Mouse (Mus musculus): ENCODE data around the gene Gm37240.

Gene Gm37240

DNA sequence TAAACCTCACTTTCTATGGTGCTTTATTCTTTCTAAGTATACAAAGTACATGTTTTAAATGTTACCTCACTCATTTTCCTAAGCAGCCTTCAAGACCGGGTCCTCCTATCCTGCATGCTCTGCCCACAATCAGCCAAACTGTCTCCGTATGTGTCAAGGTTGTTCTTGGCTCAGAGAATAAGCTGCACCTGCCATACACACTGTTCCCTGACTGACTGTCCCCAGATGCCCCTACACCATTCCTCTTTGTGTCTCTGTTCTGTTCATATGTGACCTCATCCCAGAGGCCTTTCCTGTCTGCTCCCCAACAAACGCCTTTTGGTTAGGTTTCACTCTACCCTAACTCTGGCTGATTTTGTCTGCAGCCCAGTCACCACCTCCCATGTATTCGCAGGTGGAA is 60.0 kb downstream of the Gm37240 start:
- DNase-seq (ENCODE audit: low read depth, low spot score), result no peak
- H3K36me3 ChIP-seq (ENCODE audit: control insufficient read depth, insufficient read depth, low read length, poor library complexity, severe bottlenecking), result no peaks in the 10 kb centered on the region
- H3K27me3 ChIP-seq (ENCODE audit: control insufficient read depth, insufficient read depth, low read length, poor library complexity, severe bottlenecking), result no peaks in the 10 kb centered on the region

DNA sequence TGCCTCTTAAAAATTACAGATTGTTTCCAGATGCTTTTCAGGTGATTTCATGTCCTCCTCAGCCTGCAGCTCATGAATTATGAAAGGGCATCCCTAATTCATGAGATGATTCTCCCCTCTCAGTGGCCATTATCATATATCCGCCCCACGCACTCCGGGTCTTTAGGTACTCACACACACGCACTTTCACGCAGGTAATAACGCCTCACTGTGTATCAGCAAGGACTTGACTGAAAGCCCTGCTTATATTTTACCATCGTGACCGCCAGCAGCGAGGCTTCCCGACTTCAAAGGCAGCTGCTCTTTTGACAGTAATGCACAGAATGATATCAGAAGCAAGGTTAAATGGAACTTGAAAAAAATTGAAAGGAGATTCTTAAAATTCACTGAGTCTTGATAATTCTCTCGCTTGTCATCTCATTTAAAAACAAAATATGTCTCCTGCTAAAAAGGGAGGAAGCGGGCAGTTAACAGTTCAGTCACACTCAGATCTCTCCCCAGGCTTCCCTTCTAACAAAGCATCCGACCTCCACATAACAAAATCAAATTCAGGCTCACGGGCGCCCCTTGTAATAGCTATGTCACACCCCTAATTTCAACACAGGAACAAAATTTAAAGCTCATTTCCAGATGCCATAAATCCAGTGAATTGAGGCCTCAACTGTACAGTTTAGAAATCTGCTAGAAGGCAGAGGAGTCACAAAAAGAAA is 66.3 kb downstream of the Gm37240 start:
- no peak for DNase-seq (ENCODE audit: low read depth, low spot score)
- no peaks in the 10 kb centered on the region for H3K27me3 ChIP-seq (ENCODE audit: control insufficient read depth, insufficient read depth, low read length, poor library complexity, severe bottlenecking)
- H3K36me3 ChIP-seq (ENCODE audit: control insufficient read depth, insufficient read depth, low read length, poor library complexity, severe bottlenecking), result no peaks in the 10 kb centered on the region

DNA sequence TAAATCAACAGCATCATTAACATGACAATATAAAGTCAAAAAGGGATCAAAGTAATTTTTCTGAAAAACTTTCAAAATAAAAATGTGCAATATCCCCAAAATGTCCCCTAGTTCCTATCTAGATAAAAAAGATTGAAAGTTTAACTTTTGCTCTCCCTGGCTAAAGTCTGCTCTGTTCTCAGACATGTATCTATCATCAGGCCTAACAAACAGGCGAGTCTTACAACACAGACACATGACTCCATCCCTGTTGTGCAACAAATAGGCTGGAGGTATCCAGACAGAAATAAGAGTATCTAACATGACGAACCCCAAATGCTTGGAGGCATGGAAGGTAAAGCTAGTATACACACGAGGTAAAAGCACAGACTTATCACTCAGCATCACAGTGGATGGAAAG is 68.0 kb downstream of the Gm37240 start:
- Histone ChIP-seq H3K27me3 (ENCODE audit: control insufficient read depth, insufficient read depth, low read length, poor library complexity, severe bottlenecking) (no peaks in the 10 kb centered on the region), H3K36me3 (ENCODE audit: control insufficient read depth, insufficient read depth, low read length, poor library complexity, severe bottlenecking) (no peaks in the 10 kb centered on the region)
- no peak for DNase-seq (ENCODE audit: low read depth, low spot score)

- H3K36me3 ChIP-seq (ENCODE audit: control insufficient read depth, insufficient read depth, low read length, poor library complexity, severe bottlenecking), result no peaks in the 10 kb centered on the region
- no peak for DNase-seq (ENCODE audit: low read depth, low spot score)
- no peaks in the 10 kb centered on the region for H3K27me3 ChIP-seq (ENCODE audit: control insufficient read depth, insufficient read depth, low read length, poor library complexity, severe bottlenecking)
Observed at GRCm38 (mm10) chr3:85817191-85817590, 70.1 kb downstream of the Gm37240 start, which contains the start of gene Fam160a1. Gene Fam160a1, minus strand, starts transcription at chr3:85817291.

- no peaks in the 10 kb centered on the region for H3K36me3 ChIP-seq (ENCODE audit: control insufficient read depth, insufficient read depth, low read length, poor library complexity, severe bottlenecking)
- no peak for DNase-seq (ENCODE audit: low read depth, low spot score)
- H3K27me3 ChIP-seq (ENCODE audit: control insufficient read depth, insufficient read depth, low read length, poor library complexity, severe bottlenecking), result no peaks in the 10 kb centered on the region
Observed at GRCm38 (mm10) chr3:85814241-85814640, 73.1 kb downstream of the Gm37240 start.

- no peak for DNase-seq (ENCODE audit: low read depth, low spot score)
- Histone ChIP-seq H3K36me3 (ENCODE audit: control insufficient read depth, insufficient read depth, low read length, poor library complexity, severe bottlenecking) (no peaks in the 10 kb centered on the region), H3K27me3 (ENCODE audit: control insufficient read depth, insufficient read depth, low read length, poor library complexity, severe bottlenecking) (no peaks in the 10 kb centered on the region)
Observed at GRCm38 (mm10) chr3:85813101-85814014, 74.0 kb downstream of the Gm37240 start.

DNA sequence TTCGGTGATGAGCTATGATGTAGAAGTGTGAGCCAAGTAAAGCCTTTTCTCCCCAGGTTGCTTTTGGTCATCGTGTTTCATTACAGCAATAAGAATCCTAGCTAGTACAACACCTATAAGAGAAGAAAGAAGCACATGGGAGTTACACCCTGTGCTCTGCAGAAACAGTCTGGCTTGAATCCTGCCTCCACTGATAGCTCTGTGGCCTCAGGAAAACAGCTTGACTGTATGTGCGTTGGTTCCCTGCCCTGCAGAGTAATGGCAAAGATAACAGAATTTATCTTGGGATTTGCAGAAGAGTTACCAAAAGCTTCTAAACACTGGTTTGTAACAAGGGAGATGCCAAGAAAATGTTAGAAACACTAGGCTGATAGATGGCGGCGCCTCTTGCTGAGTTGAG is 75.3 kb downstream of the Gm37240 start:
- Histone ChIP-seq H3K36me3 (ENCODE audit: control insufficient read depth, insufficient read depth, low read length, poor library complexity, severe bottlenecking) (no peaks in the 10 kb centered on the region), H3K27me3 (ENCODE audit: control insufficient read depth, insufficient read depth, low read length, poor library complexity, severe bottlenecking) (no peaks in the 10 kb centered on the region)
- no peak for DNase-seq (ENCODE audit: low read depth, low spot score)

- DNase-seq (ENCODE audit: low read depth, low spot score), result no peak
- no peaks in the 10 kb centered on the region for H3K36me3 ChIP-seq (ENCODE audit: control insufficient read depth, insufficient read depth, low read length, poor library complexity, severe bottlenecking)
- H3K27me3 ChIP-seq (ENCODE audit: control insufficient read depth, insufficient read depth, low read length, poor library complexity, severe bottlenecking), result no peaks in the 10 kb centered on the region
Observed at GRCm38 (mm10) chr3:85793166-85793565, 94.2 kb downstream of the Gm37240 start.

- DNase-seq (ENCODE audit: low read depth, low spot score), result no peak
- Histone ChIP-seq H3K36me3 (ENCODE audit: control insufficient read depth, insufficient read depth, low read length, poor library complexity, severe bottlenecking) (no peaks in the 10 kb centered on the region), H3K27me3 (ENCODE audit: control insufficient read depth, insufficient read depth, low read length, poor library complexity, severe bottlenecking) (no peaks in the 10 kb centered on the region)
Observed at GRCm38 (mm10) chr3:85789748-85790147, 97.6 kb downstream of the Gm37240 start.

DNA sequence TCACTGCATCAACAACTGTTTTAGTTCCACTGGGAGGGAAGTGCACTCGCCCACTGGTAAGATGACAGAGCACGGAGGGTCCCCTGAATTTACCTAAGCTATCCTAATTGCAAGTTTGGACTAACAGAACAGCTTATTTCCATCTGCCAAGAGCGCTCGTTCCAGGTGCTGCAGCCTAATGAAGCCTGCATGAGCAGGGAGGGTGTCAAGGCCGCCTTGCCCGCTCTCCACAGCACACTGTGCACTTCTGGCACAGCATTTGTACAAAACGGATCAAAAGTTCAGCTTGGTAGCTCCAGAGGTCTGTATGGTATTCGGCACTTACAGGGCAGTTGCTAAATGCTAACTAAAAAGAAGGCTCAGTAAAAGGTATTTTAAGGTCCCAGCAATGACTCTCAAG is 100.8 kb downstream of the Gm37240 start:
- Histone ChIP-seq H3K27me3 (ENCODE audit: control insufficient read depth, insufficient read depth, low read length, poor library complexity, severe bottlenecking) (no peaks in the 10 kb centered on the region), H3K36me3 (ENCODE audit: control insufficient read depth, insufficient read depth, low read length, poor library complexity, severe bottlenecking) (no peaks in the 10 kb centered on the region)
- DNase-seq (ENCODE audit: low read depth, low spot score), result no peak

GRCm38 (mm10) chr3:85780906-85781305 is 106.4 kb downstream of the Gm37240 start:
- no peak for DNase-seq (ENCODE audit: low read depth, low spot score)
- Histone ChIP-seq H3K36me3 (ENCODE audit: control insufficient read depth, insufficient read depth, low read length, poor library complexity, severe bottlenecking) (no peaks in the 10 kb centered on the region), H3K27me3 (ENCODE audit: control insufficient read depth, insufficient read depth, low read length, poor library complexity, severe bottlenecking) (no peaks in the 10 kb centered on the region)

DNA sequence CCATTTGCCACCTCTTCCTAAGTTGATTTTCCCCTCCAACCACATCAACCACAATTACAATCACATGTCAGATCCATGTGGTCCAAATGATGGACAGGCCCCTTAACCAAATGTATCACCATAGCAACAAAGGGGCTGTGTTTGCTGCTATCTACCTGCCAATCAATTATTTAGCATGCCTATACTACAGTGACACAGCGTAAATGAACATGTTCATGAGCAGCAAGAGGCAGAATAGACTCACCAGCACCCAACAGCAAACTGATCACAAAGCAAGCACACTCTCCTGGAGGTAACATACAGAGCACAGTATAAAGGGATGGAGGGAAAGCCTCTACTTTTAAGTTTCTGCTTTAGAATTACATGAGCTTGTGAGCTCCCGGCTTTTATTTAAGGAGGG is 107.0 kb downstream of the Gm37240 start:
- Histone ChIP-seq H3K36me3 (ENCODE audit: control insufficient read depth, insufficient read depth, low read length, poor library complexity, severe bottlenecking) (no peaks in the 10 kb centered on the region), H3K27me3 (ENCODE audit: control insufficient read depth, insufficient read depth, low read length, poor library complexity, severe bottlenecking) (no peaks in the 10 kb centered on the region)
- DNase-seq (ENCODE audit: low read depth, low spot score), result no peak

- Histone ChIP-seq H3K27me3 (ENCODE audit: control insufficient read depth, insufficient read depth, low read length, poor library complexity, severe bottlenecking) (no peaks in the 10 kb centered on the region), H3K36me3 (ENCODE audit: control insufficient read depth, insufficient read depth, low read length, poor library complexity, severe bottlenecking) (no peaks in the 10 kb centered on the region)
- DNase-seq (ENCODE audit: low read depth, low spot score), result no peak
Observed at GRCm38 (mm10) chr3:85777841-85778240, 109.5 kb downstream of the Gm37240 start.

DNA sequence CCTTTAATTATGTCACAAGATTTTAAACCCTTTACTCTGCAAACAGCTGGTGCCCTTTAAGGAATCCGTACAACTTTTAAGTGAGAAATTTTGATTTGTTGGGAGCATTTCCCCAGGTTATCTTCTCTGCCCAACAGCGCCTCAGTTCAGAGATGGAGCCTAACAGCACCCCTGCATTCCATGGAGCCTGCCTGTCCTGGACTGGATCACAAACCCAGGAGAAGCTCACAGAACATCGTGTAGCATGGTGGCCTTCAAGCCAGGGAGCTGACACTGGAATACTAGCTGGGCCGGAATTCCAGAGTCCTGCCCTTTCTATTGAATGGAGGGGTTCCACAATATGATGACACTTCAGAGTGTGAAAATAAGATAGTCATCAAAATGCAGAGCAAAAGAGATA is 110.0 kb downstream of the Gm37240 start:
- no peaks in the 10 kb centered on the region for H3K27me3 ChIP-seq (ENCODE audit: control insufficient read depth, insufficient read depth, low read length, poor library complexity, severe bottlenecking)
- DNase-seq (ENCODE audit: low read depth, low spot score), result no peak

DNA sequence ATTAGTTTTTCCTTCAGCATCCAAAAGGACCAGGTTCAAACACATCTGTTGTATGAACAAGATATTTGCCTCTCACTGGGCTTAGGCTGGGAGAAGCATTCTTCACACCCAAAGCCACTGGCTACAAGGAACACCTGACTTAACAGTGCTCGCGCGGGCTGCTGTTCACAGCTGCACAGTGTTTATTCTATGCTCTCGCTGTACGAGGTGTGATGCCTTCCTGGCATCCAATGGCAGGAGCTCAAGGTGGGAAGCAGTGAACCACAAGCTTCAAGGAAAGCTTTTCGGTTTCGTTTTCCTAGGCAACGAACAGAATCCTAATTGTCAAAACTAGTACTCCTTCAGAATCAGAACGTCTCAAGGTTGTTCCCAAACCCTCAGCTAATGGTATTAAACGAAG is 110.6 kb downstream of the Gm37240 start:
- Histone ChIP-seq H3K27me3 (ENCODE audit: control insufficient read depth, insufficient read depth, low read length, poor library complexity, severe bottlenecking) (no peaks in the 10 kb centered on the region), H3K36me3 (ENCODE audit: control insufficient read depth, insufficient read depth, low read length, poor library complexity, severe bottlenecking) (no peaks in the 10 kb centered on the region)
- DNase-seq (ENCODE audit: low read depth, low spot score), result no peak

More for the DNA sequence above, 110.0 kb downstream of the Gm37240 start:
- no peaks in the 10 kb centered on the region for H3K36me3 ChIP-seq (ENCODE audit: control insufficient read depth, insufficient read depth, low read length, poor library complexity, severe bottlenecking)
